Mouse (Mus musculus): Measurements from ENCODE around the gene Gper1. TPM values are rescaled to one million over a fixed set of nuclear protein-coding genes. Genes with fewer than 3 reads are reported as not detected.

The Gper1 gene
- polyA plus RNA-seq, 1 experiment from 2014 or later: 2.1 TPM

DNA sequence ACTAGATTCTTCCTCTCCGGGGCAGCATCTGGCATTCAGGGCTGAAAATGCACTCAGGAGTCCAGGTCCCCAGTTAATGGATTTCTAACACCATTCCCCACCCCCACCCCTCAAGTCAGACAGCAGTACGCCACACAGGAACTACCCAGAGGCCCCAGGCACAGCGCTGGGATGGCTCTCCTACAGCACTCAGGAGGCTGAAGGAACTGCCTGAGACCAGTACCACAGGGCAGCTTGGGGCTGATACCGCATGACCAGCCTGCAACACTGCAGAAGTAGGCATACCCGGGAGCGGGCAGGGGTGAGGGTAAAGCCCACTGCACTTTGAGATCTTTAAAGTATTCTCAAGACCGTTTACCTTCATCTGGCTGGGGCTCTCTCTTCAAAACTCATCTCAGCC lies 17.5 kb upstream of the Gper1 start:
- no peak for DNase-seq (ENCODE audit: low spot score)
- Histone ChIP-seq H3K36me3 (ENCODE audit: control insufficient read depth, insufficient read depth, low read length) (no peaks in the 10 kb centered on the region), H3K27ac (ENCODE audit: low read depth) (no peak overlapping the region), H3K9ac (ENCODE audit: low read length) (no peak overlapping the region), H3K9me3 (ENCODE audit: control insufficient read depth, low read length) (no peaks in the 10 kb centered on the region), H3K4me3 (ENCODE audit: low read depth, low read length) (no peak overlapping the region), H3K4me1 (replicated peaks; ENCODE audit: control insufficient read depth, insufficient read depth, low read length) (no peaks in the 10 kb centered on the region), H3K27me3 (replicated peaks; ENCODE audit: control insufficient read depth, insufficient read depth, low read length) (no peaks in the 10 kb centered on the region), H3K4me2 (ENCODE audit: low read length) (no peak overlapping the region)
- 63% methylated on average over 7 of the region's 7 CpGs for WGBS
- ATAC-seq (replicated peaks; ENCODE audit: low FRiP score, low TSS enrichment, low read depth): no peak

DNA sequence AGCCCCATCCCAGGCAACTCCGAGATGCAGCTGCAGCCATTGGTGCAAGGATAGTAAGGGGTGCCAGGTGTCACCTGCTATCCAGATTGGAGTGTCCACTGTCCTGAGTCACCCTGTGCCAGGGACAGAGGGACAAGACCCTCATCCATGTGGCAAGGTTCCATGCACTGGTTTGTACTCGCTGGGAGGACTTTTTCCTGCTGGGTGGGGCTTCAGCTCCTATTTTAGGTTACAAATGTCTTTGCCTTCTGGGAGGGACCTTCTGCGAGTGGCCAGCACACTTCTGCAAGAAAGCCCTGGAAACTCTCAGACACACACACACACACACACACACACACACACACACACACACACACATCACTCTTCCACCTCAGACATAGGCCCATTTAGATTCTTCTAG lies 17.0 kb upstream of the Gper1 start:
- DNase-seq (ENCODE audit: low spot score) (no peak), ATAC-seq (replicated peaks; ENCODE audit: low FRiP score, low TSS enrichment, low read depth) (no peak)
- no peaks in the 10 kb centered on the region for H3K36me3 ChIP-seq (ENCODE audit: control insufficient read depth, insufficient read depth, low read length)
- no peak overlapping the region for H3K4me2 ChIP-seq (ENCODE audit: low read length)
- no peaks in the 10 kb centered on the region for H3K4me1 ChIP-seq (replicated peaks; ENCODE audit: control insufficient read depth, insufficient read depth, low read length)
- WGBS: 65% methylated on average over 3 of the region's 3 CpGs
- H3K9ac ChIP-seq (ENCODE audit: low read length): no peak overlapping the region
- no peaks in the 10 kb centered on the region for H3K9me3 ChIP-seq (ENCODE audit: control insufficient read depth, low read length)
- no peak overlapping the region for H3K4me3 ChIP-seq (ENCODE audit: low read depth, low read length)
- H3K27me3 ChIP-seq (replicated peaks; ENCODE audit: control insufficient read depth, insufficient read depth, low read length): no peaks in the 10 kb centered on the region
- no peak overlapping the region for H3K27ac ChIP-seq (ENCODE audit: low read depth)

DNA sequence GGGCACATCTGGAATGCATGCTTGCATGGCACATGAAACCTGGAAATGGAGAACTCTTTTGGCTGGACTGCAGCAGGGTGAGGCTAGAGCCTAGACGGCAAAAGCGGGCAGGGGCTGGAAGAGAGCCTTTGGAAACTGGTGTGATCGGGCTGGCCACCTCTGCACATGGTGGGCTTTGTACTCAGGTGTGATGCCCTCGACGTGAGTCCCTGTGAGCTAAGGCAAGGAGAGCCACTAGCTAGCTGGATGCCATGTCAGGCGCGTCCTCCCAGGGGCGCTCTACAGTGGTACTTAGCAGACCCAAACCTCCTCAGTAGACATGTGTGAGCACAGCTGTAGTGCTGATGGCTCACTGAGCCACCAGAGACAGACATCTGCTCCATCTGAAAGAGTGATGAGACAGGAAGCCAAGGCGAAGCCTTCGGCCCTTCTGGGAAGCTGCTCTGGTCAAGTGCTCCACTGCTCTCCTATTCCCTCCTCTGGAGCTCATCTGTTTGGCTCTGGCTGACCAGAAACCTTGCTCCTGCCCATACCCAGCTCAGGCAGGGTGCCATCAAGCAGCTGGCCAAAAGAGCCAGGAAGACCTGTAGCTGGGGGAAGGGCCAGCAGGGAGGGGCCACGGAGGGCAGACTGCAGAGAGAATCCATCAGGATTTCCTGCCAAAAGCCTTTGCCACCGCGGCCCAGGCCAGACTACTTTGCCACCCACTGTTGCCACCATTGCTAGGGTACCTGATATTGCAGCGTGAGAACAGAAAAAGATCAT lies 15.6 kb upstream of the Gper1 start:
- no peak overlapping the region for H3K4me3 ChIP-seq (ENCODE audit: low read depth, low read length)
- no peaks in the 10 kb centered on the region for H3K4me1 ChIP-seq (replicated peaks; ENCODE audit: control insufficient read depth, insufficient read depth, low read length)
- ATAC-seq (replicated peaks; ENCODE audit: low FRiP score, low TSS enrichment, low read depth): no peak
- no peak for DNase-seq (ENCODE audit: low spot score)
- no peaks in the 10 kb centered on the region for H3K36me3 ChIP-seq (ENCODE audit: control insufficient read depth, insufficient read depth, low read length)
- no peak overlapping the region for H3K4me2 ChIP-seq (ENCODE audit: low read length)
- H3K27me3 ChIP-seq (replicated peaks; ENCODE audit: control insufficient read depth, insufficient read depth, low read length): no peaks in the 10 kb centered on the region
- 83% methylated on average over 14 of the region's 14 CpGs for whole genome bisulfite sequencing
- H3K9me3 ChIP-seq (ENCODE audit: control insufficient read depth, low read length): no peaks in the 10 kb centered on the region
- no peak overlapping the region for H3K9ac ChIP-seq (ENCODE audit: low read length)
- H3K27ac ChIP-seq (ENCODE audit: low read depth): no peak overlapping the region

- ATAC-seq (replicated peaks; ENCODE audit: low FRiP score, low TSS enrichment, low read depth) (no peak), DNase-seq (ENCODE audit: low spot score) (no peak)
- Histone ChIP-seq H3K4me3 (ENCODE audit: low read depth, low read length) (no peak overlapping the region), H3K36me3 (ENCODE audit: control insufficient read depth, insufficient read depth, low read length) (no peaks in the 10 kb centered on the region), H3K27ac (ENCODE audit: low read depth) (no peak overlapping the region), H3K4me1 (replicated peaks; ENCODE audit: control insufficient read depth, insufficient read depth, low read length) (no peaks in the 10 kb centered on the region), H3K9me3 (ENCODE audit: control insufficient read depth, low read length) (no peaks in the 10 kb centered on the region), H3K9ac (ENCODE audit: low read length) (no peak overlapping the region), H3K4me2 (ENCODE audit: low read length) (no peak overlapping the region), H3K27me3 (replicated peaks; ENCODE audit: control insufficient read depth, insufficient read depth, low read length) (no peaks in the 10 kb centered on the region)
- 72% methylated on average over 7 of the region's 7 CpGs for WGBS
These were observed 14.4 kb upstream of the Gper1 start for GRCm38 (mm10) chr5:139408511-139408910.

- Histone ChIP-seq H3K27ac (ENCODE audit: low read depth) (no peak overlapping the region), H3K27me3 (replicated peaks; ENCODE audit: control insufficient read depth, insufficient read depth, low read length) (no peaks in the 10 kb centered on the region), H3K36me3 (ENCODE audit: control insufficient read depth, insufficient read depth, low read length) (no peaks in the 10 kb centered on the region), H3K9ac (ENCODE audit: low read length) (no peak overlapping the region), H3K4me2 (ENCODE audit: low read length) (no peak overlapping the region), H3K9me3 (ENCODE audit: control insufficient read depth, low read length) (no peaks in the 10 kb centered on the region), H3K4me1 (replicated peaks; ENCODE audit: control insufficient read depth, insufficient read depth, low read length) (peaks cover 3% of the 10 kb centered on the region; the same call in 1 of the 2 replicates), H3K4me3 (ENCODE audit: low read depth, low read length) (no peak overlapping the region)
- DNase-seq (ENCODE audit: low spot score) (no peak), ATAC-seq (replicated peaks; ENCODE audit: low FRiP score, low TSS enrichment, low read depth) (no peak)
- WGBS: 67% methylated on average over 12 of the region's 12 CpGs
These were observed 13.5 kb upstream of the Gper1 start for GRCm38 (mm10) chr5:139409412-139409811.

GRCm38 (mm10) chr5:139410056-139410455 lies 12.9 kb upstream of the Gper1 start:
- no peak overlapping the region for H3K27ac ChIP-seq (ENCODE audit: low read depth)
- no peak for ATAC-seq (replicated peaks; ENCODE audit: low FRiP score, low TSS enrichment, low read depth)
- 91% methylated on average over 4 of the region's 4 CpGs for WGBS
- H3K4me2 ChIP-seq (ENCODE audit: low read length): no peak overlapping the region
- no peaks in the 10 kb centered on the region for H3K9me3 ChIP-seq (ENCODE audit: control insufficient read depth, low read length)
- H3K4me1 ChIP-seq (replicated peaks; ENCODE audit: control insufficient read depth, insufficient read depth, low read length): peaks cover 3% of the 10 kb centered on the region; the same call in 1 of the 2 replicates
- no peak for DNase-seq (ENCODE audit: low spot score)
- H3K9ac ChIP-seq (ENCODE audit: low read length): no peak overlapping the region
- H3K4me3 ChIP-seq (ENCODE audit: low read depth, low read length): no peak overlapping the region
- H3K36me3 ChIP-seq (ENCODE audit: control insufficient read depth, insufficient read depth, low read length): no peaks in the 10 kb centered on the region
- H3K27me3 ChIP-seq (replicated peaks; ENCODE audit: control insufficient read depth, insufficient read depth, low read length): no peaks in the 10 kb centered on the region

- H3K36me3 ChIP-seq (ENCODE audit: control insufficient read depth, insufficient read depth, low read length): no peaks in the 10 kb centered on the region
- WGBS: 93% methylated on average over 6 of the region's 6 CpGs
- no peak overlapping the region for H3K4me2 ChIP-seq (ENCODE audit: low read length)
- DNase-seq (ENCODE audit: low spot score) (no peak), ATAC-seq (replicated peaks; ENCODE audit: low FRiP score, low TSS enrichment, low read depth) (no peak)
- H3K4me3 ChIP-seq (ENCODE audit: low read depth, low read length): no peak overlapping the region
- peaks cover 3% of the 10 kb centered on the region; the same call in 1 of the 2 replicates for H3K4me1 ChIP-seq (replicated peaks; ENCODE audit: control insufficient read depth, insufficient read depth, low read length)
- H3K27me3 ChIP-seq (replicated peaks; ENCODE audit: control insufficient read depth, insufficient read depth, low read length): no peaks in the 10 kb centered on the region
- H3K27ac ChIP-seq (ENCODE audit: low read depth): no peak overlapping the region
- no peak overlapping the region for H3K9ac ChIP-seq (ENCODE audit: low read length)
- no peaks in the 10 kb centered on the region for H3K9me3 ChIP-seq (ENCODE audit: control insufficient read depth, low read length)
These were observed 11.8 kb upstream of the Gper1 start for GRCm38 (mm10) chr5:139411117-139411516.

DNA sequence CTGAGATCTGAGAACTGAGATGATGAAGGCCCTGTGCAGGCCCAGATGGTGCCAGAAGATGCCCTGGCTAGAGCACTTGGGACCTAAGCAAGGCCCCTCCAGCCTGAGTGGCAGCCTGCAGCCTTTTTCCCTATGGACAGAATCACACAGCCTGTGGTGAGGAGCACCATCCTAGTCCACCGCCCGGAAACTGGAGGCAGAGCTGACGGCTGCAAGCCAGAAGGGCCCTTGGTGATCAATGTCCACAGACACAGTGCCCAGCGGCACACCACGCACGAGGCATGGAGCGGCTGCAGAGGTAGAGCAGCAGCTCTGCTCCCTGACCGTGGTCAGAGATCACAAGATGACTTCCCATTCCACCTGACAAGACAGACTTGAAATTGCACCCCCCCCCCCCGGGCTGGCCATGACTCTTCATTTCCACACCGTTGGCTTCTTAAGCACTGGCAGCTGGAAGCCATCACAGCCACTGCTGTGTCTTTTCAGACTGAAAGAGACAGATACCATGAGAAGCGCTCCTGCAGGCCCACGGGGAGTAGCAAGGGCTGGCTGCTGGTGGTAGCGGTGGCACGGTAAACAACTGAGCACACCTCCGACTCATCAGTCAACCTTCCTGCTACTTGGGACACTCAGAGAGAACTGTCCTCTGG lies 11.2 kb upstream of the Gper1 start:
- Histone ChIP-seq H3K4me3 (ENCODE audit: low read depth, low read length) (no peak overlapping the region), H3K4me2 (ENCODE audit: low read length) (no peak overlapping the region), H3K9me3 (ENCODE audit: control insufficient read depth, low read length) (no peaks in the 10 kb centered on the region), H3K27ac (ENCODE audit: low read depth) (no peak overlapping the region), H3K27me3 (replicated peaks; ENCODE audit: control insufficient read depth, insufficient read depth, low read length) (no peaks in the 10 kb centered on the region), H3K36me3 (ENCODE audit: control insufficient read depth, insufficient read depth, low read length) (no peaks in the 10 kb centered on the region), H3K4me1 (replicated peaks; ENCODE audit: control insufficient read depth, insufficient read depth, low read length) (peaks cover 3% of the 10 kb centered on the region; the same call in 1 of the 2 replicates), H3K9ac (ENCODE audit: low read length) (no peak overlapping the region)
- ATAC-seq (replicated peaks; ENCODE audit: low FRiP score, low TSS enrichment, low read depth): no peak
- 54% methylated on average over 15 of the region's 15 CpGs for WGBS
- DNase-seq (ENCODE audit: low spot score): no peak

Data from intestine, embryonic 14.5 days (tissue).